ENCODE assay signal across 7 mouse cellular contexts in genomic region chr2:180040406-180040805, GRCm38 (mm10). TPM values are rescaled to one million over a fixed set of nuclear protein-coding genes. Genes with fewer than 3 reads are reported as not detected.
DNase-seq lines count a peak whose midpoint lies in the region; ATAC-seq and TF ChIP-seq lines count a peak whose summit lies in the region.

No protein-coding gene starts in this region.

- H3K27me3 ChIP-seq in lung, postnatal 0 days (replicated peaks; ENCODE audit: insufficient read depth, low read length) = no peaks in the 10 kb centered on the region
- H3K27me3 ChIP-seq in forebrain, embryonic 14.5 days (replicated peaks; ENCODE audit: control insufficient read depth, insufficient read depth, low read length) = no peaks in the 10 kb centered on the region
- peaks cover 19% of the 10 kb centered on the region for H3K27me3 ChIP-seq in liver, embryonic 15.5 days

- no peaks in the 10 kb centered on the region for H3K9me3 ChIP-seq in lung, postnatal 0 days (ENCODE audit: low read length)
- no peaks in the 10 kb centered on the region for H3K9me3 ChIP-seq in forebrain, embryonic 14.5 days (replicated peaks; ENCODE audit: control insufficient read depth, low read length)
- no peaks in the 10 kb centered on the region for H3K9me3 ChIP-seq in liver, embryonic 15.5 days (replicated peaks)

- no peak overlapping the region for H3K4me3 ChIP-seq in lung, postnatal 0 days (ENCODE audit: low read depth, low read length)
- peak overlapping the region; percentile 94; the same call in 1 of the 2 replicates for H3K4me3 ChIP-seq in forebrain, embryonic 14.5 days (ENCODE audit: low read depth, low read length)
- H3K4me3 ChIP-seq in liver, embryonic 15.5 days (replicated peaks) = peak overlapping the region; percentile 84

- 37% methylated on average over 6 of the region's 6 CpGs for WGBS in lung, postnatal 0 days
- 55% methylated on average over 6 of the region's 6 CpGs for WGBS in forebrain, embryonic 14.5 days
- WGBS in liver, embryonic 15.5 days (ENCODE audit: insufficient replicate concordance) = 38% methylated on average over 6 of the region's 6 CpGs

- ATAC-seq in lung, postnatal 0 days = no peak
- no peak for ATAC-seq in forebrain, embryonic 14.5 days
- no peak for ATAC-seq in liver, embryonic 15.5 days (ENCODE audit: insufficient read depth)

- H3K4me2 ChIP-seq in lung, postnatal 0 days (replicated peaks; ENCODE audit: low read depth, low read length) = no peak overlapping the region
- peak overlapping the region; percentile 82 for H3K4me2 ChIP-seq in forebrain, embryonic 14.5 days (ENCODE audit: low read length)
- H3K4me2 ChIP-seq in liver, embryonic 15.5 days = peak overlapping the region; percentile 100

- no peak for TF ChIP-seq EP300 in lung, postnatal 0 days (IDR thresholded peaks at IDR 0.05)

- H3K9ac ChIP-seq in lung, postnatal 0 days (replicated peaks; ENCODE audit: low read depth) = no peak overlapping the region
- peak overlapping the region; percentile 83; the same call in 1 of the 2 replicates for H3K9ac ChIP-seq in forebrain, embryonic 14.5 days (ENCODE audit: low read length)
- H3K9ac ChIP-seq in liver, embryonic 15.5 days = no peak overlapping the region; the same call in 1 of the 2 replicates

- H3K36me3 ChIP-seq in lung, postnatal 0 days (ENCODE audit: insufficient read depth, low read length) = peaks cover 8% of the 10 kb centered on the region; the same call in 1 of the 2 replicates
- peaks cover 40% of the 10 kb centered on the region for H3K36me3 ChIP-seq in forebrain, embryonic 14.5 days (ENCODE audit: control insufficient read depth, insufficient read depth, low read length)
- H3K36me3 ChIP-seq in liver, embryonic 15.5 days (replicated peaks) = peaks cover 39% of the 10 kb centered on the region

- no peak overlapping the region for H3K27ac ChIP-seq in lung, postnatal 0 days (ENCODE audit: low read length)
- H3K27ac ChIP-seq in forebrain, embryonic 14.5 days (ENCODE audit: low read depth, low read length) = no peak overlapping the region
- H3K27ac ChIP-seq in liver, embryonic 15.5 days (replicated peaks) = peak overlapping the region; percentile 21; the same call in 1 of the 2 replicates

- TF ChIP-seq CTCF in lung, postnatal 0 days (IDR thresholded peaks at IDR 0.05) = no peak

- peaks cover 5% of the 10 kb centered on the region; the same call in 1 of the 2 replicates for H3K4me1 ChIP-seq in lung, postnatal 0 days (ENCODE audit: insufficient read depth, low read depth, low read length)
- peaks cover 30% of the 10 kb centered on the region for H3K4me1 ChIP-seq in forebrain, embryonic 14.5 days (ENCODE audit: control insufficient read depth, insufficient read depth, low read length)
- peaks cover 35% of the 10 kb centered on the region for H3K4me1 ChIP-seq in liver, embryonic 15.5 days (replicated peaks)

- DNase-seq in lung, postnatal 0 days (ENCODE audit: low spot score) = peak; percentile 30
- DNase-seq in lung, postnatal 10 days = no peak
- no peak for DNase-seq in forebrain, embryonic 14.5 days (ENCODE audit: low spot score)
- DNase-seq in ovary, postnatal 14 days (ENCODE audit: low spot score) = no peak
- no peak for DNase-seq in gastrocnemius, adult 8-10 months (ENCODE audit: low spot score in 2 of 2)
- no peak for DNase-seq in cerebellum, postnatal 14 days

RNA-seq across cellular contexts. Expression of gene Psma7, which starts 1.8 kb away (rescaled TPM):
- polyA plus RNA-seq in lung, postnatal 0 days (2015; fragmentation: Nextera tagmentation; extraction: Ambion mirVana) = 334 and 385 TPM in 2 replicates
- polyA plus RNA-seq in forebrain, embryonic 14.5 days (2014; fragmentation: Nextera tagmentation; extraction: Ambion mirVana) = 584 and 804 TPM in 2 replicates
- polyA plus RNA-seq in liver, embryonic 15.5 days (2015; fragmentation: Nextera tagmentation; extraction: Ambion mirVana) = 241 and 252 TPM in 2 replicates
- total RNA-seq in gastrocnemius, adult 8-10 months (2022) = 100 to 1,000 TPM; 137 to 165 (median 152) TPM

RNA-seq across cellular contexts. Expression of gene Ss18l1, which starts 1.9 kb away (rescaled TPM):
- 2.0 and 2.4 TPM in 2 replicates for polyA plus RNA-seq in lung, postnatal 0 days (2015; fragmentation: Nextera tagmentation; extraction: Ambion mirVana)
- polyA plus RNA-seq in forebrain, embryonic 14.5 days (2014; fragmentation: Nextera tagmentation; extraction: Ambion mirVana) = 33.6 and 40.3 TPM in 2 replicates
- polyA plus RNA-seq in liver, embryonic 15.5 days (2015; fragmentation: Nextera tagmentation; extraction: Ambion mirVana) = 0.75 and 0.88 TPM in 2 replicates
- total RNA-seq in gastrocnemius, adult 8-10 months (2022) = 1 to 10 TPM; 1.8 to 2.5 (median 2.1) TPM

RNA-seq across cellular contexts. Expression of gene Lsm14b, which starts 15.6 kb away (rescaled TPM):
- 6.5 and 7.0 TPM in 2 replicates for polyA plus RNA-seq in lung, postnatal 0 days (2015; fragmentation: Nextera tagmentation; extraction: Ambion mirVana)
- polyA plus RNA-seq in forebrain, embryonic 14.5 days (2014; fragmentation: Nextera tagmentation; extraction: Ambion mirVana) = 17.9 and 29.1 TPM in 2 replicates
- polyA plus RNA-seq in liver, embryonic 15.5 days (2015; fragmentation: Nextera tagmentation; extraction: Ambion mirVana) = 1.3 TPM in 2 replicates
- total RNA-seq in gastrocnemius, adult 8-10 months (2022) = 10 to 100 TPM; 48.2 to 51.7 (median 50.2) TPM

RNA-seq across cellular contexts. Expression of gene Mtg2, which starts 30.0 kb away (rescaled TPM):
- polyA plus RNA-seq in lung, postnatal 0 days (2015; fragmentation: Nextera tagmentation; extraction: Ambion mirVana) = 18.7 and 18.9 TPM in 2 replicates
- polyA plus RNA-seq in forebrain, embryonic 14.5 days (2014; fragmentation: Nextera tagmentation; extraction: Ambion mirVana) = 32.4 and 34.3 TPM in 2 replicates
- 11.1 and 12.5 TPM in 2 replicates for polyA plus RNA-seq in liver, embryonic 15.5 days (2015; fragmentation: Nextera tagmentation; extraction: Ambion mirVana)
- total RNA-seq in gastrocnemius, adult 8-10 months (2022) = 10 to 100 TPM; 14.1 to 17.9 (median 16.3) TPM

Comparison
In these comparisons a context has a peak if more than half of its experiments do, and no peak if none do; other contexts are left out.
1. RNA of gene Ss18l1, which starts 1.9 kb away (polyA plus RNA-seq): 33.6 to 40.3 TPM in forebrain, embryonic 14.5 days; 2.0 to 2.4 TPM in lung, postnatal 0 days and 0.75 to 0.88 TPM in liver, embryonic 15.5 days; every median in the first group is over 10 times any median in the second.